Mouse (Mus musculus) cerebellum, adult 11 months (tissue): ENCODE data around the gene 1700013G24Rik.

Experiments
- DNase-seq: peaks from one replicate; pipeline ENCODE4 v3.0.0; 2022

1700013G24Rik gene

GRCm38 (mm10) chr4:137457292-137457691, 4.2 kb downstream of the 1700013G24Rik start:
- no peak for DNase-seq

GRCm38 (mm10) chr4:137458310-137458709, 5.2 kb downstream of the 1700013G24Rik start:
- no peak for DNase-seq

GRCm38 (mm10) chr4:137458861-137459260, 5.8 kb downstream of the 1700013G24Rik start:
- DNase-seq, result no peak

GRCm38 (mm10) chr4:137460676-137461075, 7.6 kb downstream of the 1700013G24Rik start:
- DNase-seq, result no peak

- no peak for DNase-seq
These were observed 8.1 kb downstream of the 1700013G24Rik start for GRCm38 (mm10) chr4:137461217-137461616.

- DNase-seq, result no peak
These were observed 9.1 kb downstream of the 1700013G24Rik start for GRCm38 (mm10) chr4:137461981-137462690.

GRCm38 (mm10) chr4:137465125-137465787, 12.2 kb downstream of the 1700013G24Rik start:
- no peak for DNase-seq

- DNase-seq, result no peak
These were observed 13.9 kb downstream of the 1700013G24Rik start for GRCm38 (mm10) chr4:137466991-137467390.

GRCm38 (mm10) chr4:137467525-137467924, 14.4 kb downstream of the 1700013G24Rik start:
- DNase-seq, result no peak

GRCm38 (mm10) chr4:137468260-137469080, 15.4 kb downstream of the 1700013G24Rik start, which contains the start of gene Hspg2:
Hspg2 (plus strand) TSS chr4:137468769.
- peak; percentile 71 for DNase-seq

GRCm38 (mm10) chr4:137469081-137469844, 16.2 kb downstream of the 1700013G24Rik start:
- no peak for DNase-seq

GRCm38 (mm10) chr4:137469845-137470692, 17.0 kb downstream of the 1700013G24Rik start:
- DNase-seq, result no peak

- DNase-seq, result no peak
These were observed 17.7 kb downstream of the 1700013G24Rik start for GRCm38 (mm10) chr4:137470701-137471317.

- no peak for DNase-seq
These were observed 18.2 kb downstream of the 1700013G24Rik start for GRCm38 (mm10) chr4:137471326-137471725.

GRCm38 (mm10) chr4:137473240-137473639, 20.2 kb downstream of the 1700013G24Rik start:
- DNase-seq, result no peak

GRCm38 (mm10) chr4:137473701-137474388, 20.8 kb downstream of the 1700013G24Rik start:
- no peak for DNase-seq

GRCm38 (mm10) chr4:137474694-137475093, 21.6 kb downstream of the 1700013G24Rik start:
- DNase-seq, result no peak

- no peak for DNase-seq
These were observed 22.4 kb downstream of the 1700013G24Rik start for GRCm38 (mm10) chr4:137475271-137476050.

GRCm38 (mm10) chr4:137476065-137476760, 23.1 kb downstream of the 1700013G24Rik start:
- DNase-seq, result no peak
